Comparison of ENCODE assay signal across 7 mouse cellular contexts in genomic region chr1:177441492-177442195, GRCm38 (mm10). TPM values are rescaled to one million over a fixed set of nuclear protein-coding genes. Genes with fewer than 3 reads are reported as not detected.
DNase-seq lines count a peak whose midpoint lies in the region; ATAC-seq and TF ChIP-seq lines count a peak whose summit lies in the region.

No protein-coding gene starts in this region.

- H3K9ac ChIP-seq in intestine, postnatal 0 days (ENCODE audit: low read depth, low read length): peak overlapping the region; percentile 66
- H3K9ac ChIP-seq in midbrain, embryonic 12.5 days (replicated peaks): peak overlapping the region; percentile 80

- peak; percentile 98 for DNase-seq in adrenal gland, adult 8-10 months
- peak; percentile 98 for DNase-seq in embryo, embryonic 9.5 days (ENCODE audit: extremely low spot score)
- DNase-seq in gastrocnemius, postnatal 4 days (ENCODE audit: low spot score in 2 of 2): peak; percentile 96 to 97
- peak; percentile 99 for DNase-seq in left cerebral cortex, postnatal 4 days

- peak overlapping the region; percentile 80 for H3K4me2 ChIP-seq in intestine, postnatal 0 days (replicated peaks; ENCODE audit: low read depth)
- H3K4me2 ChIP-seq in midbrain, embryonic 12.5 days (replicated peaks): peak overlapping the region; percentile 65

- H3K9me3 ChIP-seq in intestine, postnatal 0 days (ENCODE audit: control insufficient read depth): no peaks in the 10 kb centered on the region
- H3K9me3 ChIP-seq in midbrain, embryonic 12.5 days: no peaks in the 10 kb centered on the region

- peak; percentile 99 for ATAC-seq in intestine, postnatal 0 days
- ATAC-seq in midbrain, embryonic 12.5 days (ENCODE audit: low FRiP score, low read depth): peak; percentile 98

- peak; percentile 46; the same call in 1 of the 2 replicates for TF ChIP-seq POLR2A in small intestine, adult 2 months (IDR thresholded peaks at IDR 0.05; ENCODE audit: low read depth, low read length)

- H3K27ac ChIP-seq in intestine, postnatal 0 days (ENCODE audit: low read depth, low read length): peak overlapping the region; percentile 88
- peak overlapping the region; percentile 100 for H3K27ac ChIP-seq in midbrain, embryonic 12.5 days (replicated peaks)
- peak overlapping the region; percentile 97 for H3K27ac ChIP-seq in small intestine, adult 2 months (ENCODE audit: insufficient read depth, low read depth, low read length)

- H3K4me3 ChIP-seq in intestine, postnatal 0 days (ENCODE audit: low read depth, low read length): peak overlapping the region; percentile 71
- peak overlapping the region; percentile 91 for H3K4me3 ChIP-seq in midbrain, embryonic 12.5 days
- peak overlapping the region; percentile 93 for H3K4me3 ChIP-seq in small intestine, adult 2 months (ENCODE audit: low read depth, low read length)

- peak; percentile 36; the same call in 1 of the 2 replicates for TF ChIP-seq CTCF in intestine, postnatal 0 days (IDR thresholded peaks at IDR 0.05; ENCODE audit: low read depth)
- no peak for TF ChIP-seq CTCF in small intestine, adult 2 months (IDR thresholded peaks at IDR 0.05; ENCODE audit: extremely low read depth, insufficient read length, insufficient replicate concordance, low read depth, low read length)

- H3K4me1 ChIP-seq in intestine, postnatal 0 days (replicated peaks; ENCODE audit: control insufficient read depth, insufficient read depth, low read length): no peaks in the 10 kb centered on the region; the same call in 1 of the 2 replicates
- H3K4me1 ChIP-seq in midbrain, embryonic 12.5 days: peaks cover 32% of the 10 kb centered on the region
- H3K4me1 ChIP-seq in small intestine, adult 2 months (ENCODE audit: control insufficient read depth, insufficient read depth, insufficient read length, low read length): peaks cover 2% of the 10 kb centered on the region; the same call in 1 of the 2 replicates

- intact Hi-C loops in left cerebral cortex, postnatal 4 days (cut with DNase I): loop anchor here (5.0 kb wide), 3 partner anchors 184 to 564 kb away; partner anchors contain the start of gene Akt3

- no peaks in the 10 kb centered on the region for H3K36me3 ChIP-seq in intestine, postnatal 0 days (ENCODE audit: control insufficient read depth, insufficient read depth)
- no peaks in the 10 kb centered on the region for H3K36me3 ChIP-seq in midbrain, embryonic 12.5 days
- no peaks in the 10 kb centered on the region for H3K36me3 ChIP-seq in small intestine, adult 2 months (ENCODE audit: control insufficient read depth, insufficient read depth, low read length)

- under 1% methylated on average over 79 of the region's 87 CpGs for WGBS in intestine, postnatal 0 days
- under 1% methylated on average over 80 of the region's 87 CpGs for WGBS in midbrain, embryonic 12.5 days
- WGBS in small intestine, adult 2 months: under 1% methylated on average over 85 of the region's 87 CpGs

- no peaks in the 10 kb centered on the region for H3K27me3 ChIP-seq in intestine, postnatal 0 days (replicated peaks; ENCODE audit: control insufficient read depth, insufficient read depth, low read length)
- H3K27me3 ChIP-seq in midbrain, embryonic 12.5 days: no peaks in the 10 kb centered on the region
- no peaks in the 10 kb centered on the region for H3K27me3 ChIP-seq in small intestine, adult 2 months (ENCODE audit: control insufficient read depth, insufficient read depth, low read length)

RNA-seq across cellular contexts. Expression of gene Zbtb18, which starts 0.5 kb away (rescaled TPM):
- 10 to 100 TPM; 16.0 to 25.7 (median 20.7) TPM for total RNA-seq in adrenal gland, adult 8-10 months (2022)
- total RNA-seq in gastrocnemius, postnatal 4 days (2021): 100 to 1,000 TPM in 1 of 2 experiments, 10 to 100 TPM in 1; 97.8 to 101 TPM
- 2.5 and 3.1 TPM in 2 replicates for polyA plus RNA-seq in intestine, postnatal 0 days (2015; fragmentation: Nextera tagmentation; extraction: Ambion mirVana)
- 100 to 1,000 TPM; 740 to 795 TPM for total RNA-seq in left cerebral cortex, postnatal 4 days (2021)
- 11.7 and 11.9 TPM in 2 replicates for polyA plus RNA-seq in midbrain, embryonic 12.5 days (2016; fragmentation: Nextera tagmentation; extraction: Ambion mirVana)
- polyA plus RNA-seq in small intestine, adult 2 months (2012; rRNA removed): 5.6 and 11.4 TPM in 2 replicates

Comparison
In these comparisons a context has a peak if more than half of its experiments do, and no peak if none do; other contexts are left out.
1. Peak in every context shown above with its lines: DNase-seq, ATAC-seq, H3K4me3 ChIP-seq and H3K27ac ChIP-seq.
2. RNA of gene Zbtb18, which starts 0.5 kb away (total RNA-seq): 740 to 795 TPM in left cerebral cortex, postnatal 4 days; 97.8 to 101 TPM in gastrocnemius, postnatal 4 days and 16.0 to 25.7 TPM in adrenal gland, adult 8-10 months; every median in the first group is over 4 times any median in the second.